Mouse (Mus musculus) cerebellum, adult 2 months (tissue): ENCODE data around the gene Tmco1.

ENCODE experiments used
- CTCF ChIP-seq: fragments of 200-500 bp; IDR thresholded peaks from 2 replicates; pipeline ENCODE4 v1.5.1; 2011; ENCODE audit warnings: low read depth, mild to moderate bottlenecking, control low read depth, low read length, moderate library complexity, borderline replicate concordance; ENCODE audit not compliant: insufficient read depth
- POLR2A ChIP-seq: fragments of 200-500 bp; IDR thresholded peaks from 2 replicates; pipeline ENCODE4 v1.6.1; 2011; ENCODE audit warnings: low read length, control low read depth, borderline replicate concordance; ENCODE audit not compliant: insufficient read depth

- TF ChIP-seq POLR2A (no peak), CTCF (no peak)
Observed at GRCm38 (mm10) chr1:167381050-167382015, 73.2 kb downstream of the Tmco1 start.
